Mouse (Mus musculus) brain, embryonic 14.5 days (tissue): ENCODE data around the gene Mcm6.

ENCODE experiments used
- CTCF ChIP-seq: fragments of 200-500 bp; IDR thresholded peaks from 2 replicates; pipeline ENCODE4 v1.5.1; 2012; ENCODE audit warnings: inconsistent platforms, mild to moderate bottlenecking, moderate library complexity, borderline replicate concordance; ENCODE audit not compliant: insufficient read depth, insufficient read length; ENCODE audit errors: extremely low read depth
- POLR2A ChIP-seq: fragments of 200-500 bp; IDR thresholded peaks from 2 replicates; pipeline ENCODE4 v1.6.1; 2012; ENCODE audit warnings: mild to moderate bottlenecking, inconsistent platforms, borderline replicate concordance; ENCODE audit not compliant: poor library complexity, insufficient read depth, insufficient read length, severe bottlenecking; ENCODE audit errors: extremely low read depth

GRCm38 (mm10) chr1:128344232-128344631, 15.2 kb downstream of the Mcm6 start:
- no peak for TF ChIP-seq CTCF
- no peak for TF ChIP-seq POLR2A
